ENCODE assay signal across 10 mouse cellular contexts in genomic region chr4:57681511-57681910, GRCm38 (mm10). TPM values are rescaled to one million over a fixed set of nuclear protein-coding genes. Genes with fewer than 3 reads are reported as not detected.
A peak's percentile ranks its signal among the peaks of the same experiment; 100 is the strongest.
DNase-seq lines count a peak whose midpoint lies in the region; ATAC-seq lines count a peak whose summit lies in the region.
"Had no signal": no experiment of that assay in that cellular context is flagged by ENCODE, and none has a peak within 500 bp of the region (broad histone marks: within the 10 kb centered on the region; RNA-seq: fewer than 3 reads in every experiment).

No protein-coding gene starts in this region.

- WGBS in hindbrain, embryonic 10.5 days = 56% methylated on average over 12 of the region's 12 CpGs
- WGBS in hindbrain, embryonic 14.5 days = 55% methylated on average over 12 of the region's 12 CpGs
- WGBS in forebrain, embryonic 15.5 days = 69% methylated on average over 12 of the region's 12 CpGs

- H3K4me2 ChIP-seq in hindbrain, embryonic 14.5 days (replicated peaks) = no peak overlapping the region
- H3K4me2 ChIP-seq in forebrain, embryonic 15.5 days (replicated peaks) = no peak overlapping the region
- H3K4me2 ChIP-seq: heart, embryonic 13.5 days; midbrain, embryonic 12.5 days had no signal

- H3K27me3 ChIP-seq in hindbrain, embryonic 10.5 days (ENCODE audit: insufficient read depth, poor library complexity, severe bottlenecking) = no peaks in the 10 kb centered on the region
- no peaks in the 10 kb centered on the region for H3K27me3 ChIP-seq in hindbrain, embryonic 14.5 days (ENCODE audit: control insufficient read depth, insufficient read depth, low read length)
- H3K27me3 ChIP-seq in forebrain, embryonic 15.5 days = no peaks in the 10 kb centered on the region
- H3K27me3 ChIP-seq: heart, embryonic 13.5 days had no signal

- H3K36me3 ChIP-seq in hindbrain, embryonic 10.5 days = no peaks in the 10 kb centered on the region
- no peaks in the 10 kb centered on the region for H3K36me3 ChIP-seq in hindbrain, embryonic 14.5 days (replicated peaks; ENCODE audit: control insufficient read depth, insufficient read depth)
- no peaks in the 10 kb centered on the region for H3K36me3 ChIP-seq in forebrain, embryonic 15.5 days
- H3K36me3 ChIP-seq: midbrain, embryonic 12.5 days had no signal

- no peak overlapping the region for H3K4me3 ChIP-seq in hindbrain, embryonic 10.5 days
- H3K4me3 ChIP-seq in hindbrain, embryonic 14.5 days (replicated peaks; ENCODE audit: low read length) = no peak overlapping the region
- no peak overlapping the region for H3K4me3 ChIP-seq in forebrain, embryonic 15.5 days
- H3K4me3 ChIP-seq: heart, embryonic 13.5 days; midbrain, embryonic 12.5 days had no signal

- DNase-seq in hindbrain, embryonic 10.5 days (ENCODE audit: low spot score) = peak; percentile 30
- no peak for DNase-seq in hindbrain, embryonic 14.5 days (ENCODE audit: low spot score)
- DNase-seq in cerebellum, adult 18-20 months = peak; percentile 55 to 61
- DNase-seq in kidney, adult 8-10 months = peak; percentile 90 to 92
- peak; percentile 13 for DNase-seq in retina, postnatal 7 days (ENCODE audit: low read depth, low spot score)
- DNase-seq in layer of hippocampus, postnatal 10 days (ENCODE audit: low spot score in 2 of 2) = no peak

- no peak for ATAC-seq in hindbrain, embryonic 14.5 days (ENCODE audit: low FRiP score)
- ATAC-seq in inflammation-experienced regulatory T-cells, adult 6 months = no peak
- ATAC-seq in forebrain, embryonic 15.5 days (replicated peaks) = no peak

- peaks cover 29% of the 10 kb centered on the region for H3K4me1 ChIP-seq in hindbrain, embryonic 10.5 days (replicated peaks)
- no peaks in the 10 kb centered on the region for H3K4me1 ChIP-seq in hindbrain, embryonic 14.5 days (replicated peaks; ENCODE audit: control insufficient read depth, insufficient read depth, low read length)
- no peaks in the 10 kb centered on the region for H3K4me1 ChIP-seq in forebrain, embryonic 15.5 days
- H3K4me1 ChIP-seq: midbrain, embryonic 12.5 days had no signal

- no peaks in the 10 kb centered on the region for H3K9me3 ChIP-seq in hindbrain, embryonic 10.5 days
- no peaks in the 10 kb centered on the region for H3K9me3 ChIP-seq in hindbrain, embryonic 14.5 days (ENCODE audit: control insufficient read depth, low read length)
- no peaks in the 10 kb centered on the region for H3K9me3 ChIP-seq in forebrain, embryonic 15.5 days
- H3K9me3 ChIP-seq: heart, embryonic 13.5 days; midbrain, embryonic 12.5 days had no signal

- H3K27ac ChIP-seq in hindbrain, embryonic 10.5 days = peak overlapping the region; percentile 41; the same call in 1 of the 2 replicates
- H3K27ac ChIP-seq in hindbrain, embryonic 14.5 days = no peak overlapping the region
- no peak overlapping the region for H3K27ac ChIP-seq in forebrain, embryonic 15.5 days (replicated peaks)
- H3K27ac ChIP-seq: midbrain, embryonic 12.5 days had no signal

- H3K9ac ChIP-seq in hindbrain, embryonic 14.5 days = no peak overlapping the region
- no peak overlapping the region for H3K9ac ChIP-seq in forebrain, embryonic 15.5 days (replicated peaks)
- H3K9ac ChIP-seq: heart, embryonic 13.5 days; midbrain, embryonic 12.5 days had no signal

RNA-seq across cellular contexts. Expression of gene Akap2, which starts 35.9 kb away (rescaled TPM):
- 30.2 and 31.8 TPM in 2 replicates for polyA plus RNA-seq in hindbrain, embryonic 10.5 days (2016; fragmentation: Nextera tagmentation; extraction: Ambion mirVana)
- 13.0 and 14.3 TPM in 2 replicates for polyA plus RNA-seq in hindbrain, embryonic 14.5 days (2014; fragmentation: Nextera tagmentation; extraction: Ambion mirVana)
- 1 to 10 TPM; 2.3 to 3.9 (median 2.9) TPM for polyA plus RNA-seq in inflammation-experienced regulatory T-cells, adult 6 months (2017; shearing (Covaris generic))
- 6.1 and 6.5 TPM in 2 replicates for polyA plus RNA-seq in forebrain, embryonic 15.5 days (2015; fragmentation: Nextera tagmentation; extraction: Ambion mirVana)
- total RNA-seq in layer of hippocampus, postnatal 10 days (2021) = 10 to 100 TPM; 36.8 to 40.9 TPM

Comparison
In these comparisons a context has a peak if more than half of its experiments do, and no peak if none do; other contexts are left out.
1. DNase-seq: peak in hindbrain, embryonic 10.5 days (single experiment), cerebellum, adult 18-20 months (2 of 2), kidney, adult 8-10 months (2 of 2) and retina, postnatal 7 days (single experiment); none in hindbrain, embryonic 14.5 days (single experiment) and layer of hippocampus, postnatal 10 days (0 of 2).